Mouse (Mus musculus) brain, embryonic 14.5 days (tissue): ENCODE results near the gene Kiz. TPM values are rescaled to one million over a fixed set of nuclear protein-coding genes. Genes with fewer than 3 reads are reported as not detected.

Experiments
- DNase-seq: peaks from one replicate; pipeline ENCODE4 v3.0.0-alpha.2; 2011; ENCODE audit warnings: low read depth
- CTCF ChIP-seq: fragments of 200-500 bp; IDR thresholded peaks from 2 replicates; pipeline ENCODE4 v1.5.1; 2012; ENCODE audit warnings: inconsistent platforms, mild to moderate bottlenecking, moderate library complexity, borderline replicate concordance; ENCODE audit not compliant: insufficient read depth, insufficient read length; ENCODE audit errors: extremely low read depth
- POLR2A ChIP-seq: fragments of 200-500 bp; IDR thresholded peaks from 2 replicates; pipeline ENCODE4 v1.6.1; 2012; ENCODE audit warnings: mild to moderate bottlenecking, inconsistent platforms, borderline replicate concordance; ENCODE audit not compliant: poor library complexity, insufficient read depth, insufficient read length, severe bottlenecking; ENCODE audit errors: extremely low read depth
- polyA plus RNA-seq: library from polyadenylated mRNA; depleted of rRNA; stranded (reverse); fragments of >200 nt; gene quantifications from 2 replicates; pipeline ENCODE4 v1.2.3, GENCODE M21; 2012

Kiz gene
- polyA plus RNA-seq, 1 experiment: 14.6 TPM

DNA sequence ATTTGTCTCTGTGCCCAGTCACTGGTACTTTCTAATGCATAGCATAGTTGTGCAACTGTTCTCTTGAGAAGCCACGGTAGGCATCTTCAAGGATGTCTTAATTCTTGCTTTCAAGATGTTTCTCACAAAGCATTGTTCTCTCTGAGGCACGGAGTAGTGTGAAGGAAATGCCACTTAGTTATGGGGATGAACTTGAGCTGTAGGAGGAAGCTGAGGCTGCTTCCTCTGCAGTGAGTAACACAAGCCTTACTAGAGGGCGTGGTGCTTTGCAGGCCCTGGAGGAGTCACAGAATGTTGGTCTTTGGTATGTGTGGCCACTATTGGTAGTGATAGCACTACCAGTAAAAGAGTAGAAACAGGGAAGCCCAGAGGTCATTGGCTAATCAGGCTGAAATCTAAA, 17.0 kb downstream of the Kiz start:
- DNase-seq: no peak
- TF ChIP-seq POLR2A: no peak
- TF ChIP-seq CTCF: no peak

DNA sequence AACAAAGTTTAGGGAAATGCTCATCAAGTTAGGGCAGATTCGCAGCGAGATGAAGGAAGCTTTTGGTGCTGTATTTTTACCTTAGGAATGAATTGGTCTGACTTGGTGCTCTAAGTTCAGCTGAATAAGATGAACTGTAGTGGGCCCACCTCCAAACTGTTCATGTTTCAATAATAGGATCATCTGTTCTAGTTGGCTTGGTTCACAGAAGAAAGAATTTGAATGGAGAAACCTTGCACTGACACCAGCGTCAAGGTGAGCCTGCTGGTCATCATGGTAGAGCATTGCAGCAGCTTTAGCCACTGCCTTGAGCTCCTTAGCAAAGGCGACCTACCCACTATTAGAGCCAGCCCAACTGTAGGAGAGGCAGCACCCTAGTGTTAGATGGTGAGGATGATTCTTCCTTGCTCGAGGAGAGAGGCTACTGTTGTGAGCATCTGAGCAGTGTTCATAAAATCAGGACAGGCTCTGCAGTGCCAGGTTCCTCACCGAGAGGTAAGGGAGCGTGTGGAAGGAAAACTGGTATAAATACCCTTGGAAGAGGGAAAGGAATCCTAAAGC, 18.3 kb downstream of the Kiz start:
- TF ChIP-seq POLR2A (no peak), CTCF (no peak)
- DNase-seq: no peak

DNA sequence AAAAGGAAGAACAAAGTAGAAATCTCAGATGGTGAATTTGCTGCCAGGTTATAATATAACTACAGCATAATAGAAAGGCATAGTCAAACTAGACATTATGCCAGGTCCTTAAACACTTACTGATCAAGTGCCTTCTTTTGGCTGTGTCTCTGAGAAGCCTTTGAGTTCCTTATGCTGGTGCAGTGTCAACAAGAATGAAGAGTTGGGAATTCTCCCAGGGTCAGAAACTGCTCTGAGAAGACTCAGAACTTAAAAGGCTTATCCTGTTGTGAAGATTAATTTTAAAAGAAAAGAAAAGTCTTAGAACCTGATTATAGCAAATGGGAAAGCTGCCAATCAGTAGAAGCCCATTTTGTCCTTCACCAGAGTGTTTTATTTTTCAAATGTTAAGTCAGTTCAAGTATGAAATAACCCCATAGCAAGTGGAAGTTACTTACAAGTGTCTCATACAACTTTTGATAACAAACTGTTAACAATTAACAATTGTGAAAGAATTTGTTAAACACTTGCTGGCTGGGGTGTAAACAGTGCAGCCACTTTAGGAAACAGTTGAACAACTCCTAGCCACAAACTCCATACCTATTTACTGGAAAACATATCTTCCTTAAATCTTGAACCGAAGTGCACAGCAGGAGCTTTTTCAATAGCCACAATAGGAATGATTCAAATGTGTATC, 21.9 kb downstream of the Kiz start:
- no peak for TF ChIP-seq CTCF
- TF ChIP-seq POLR2A: no peak
- peak; percentile 9 for DNase-seq

DNA sequence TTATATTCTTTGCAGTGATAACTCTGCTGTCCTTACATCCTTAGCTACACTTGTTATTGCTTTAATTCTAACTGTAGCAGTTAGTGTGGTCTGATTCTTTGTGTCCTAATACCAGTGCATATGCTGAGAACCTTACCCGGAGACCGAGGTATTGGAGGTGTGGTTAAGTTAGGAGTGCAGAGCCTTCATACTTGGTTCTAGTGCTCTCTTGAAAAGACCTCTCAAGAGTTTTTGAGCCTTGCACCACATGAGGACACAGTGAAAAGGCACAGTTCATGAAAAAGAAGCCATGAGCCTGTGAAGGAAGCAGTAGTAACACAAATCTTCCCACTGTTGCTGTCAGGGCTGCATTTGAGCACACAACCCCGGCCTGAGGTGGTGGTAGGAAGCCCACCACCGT, 26.0 kb downstream of the Kiz start:
- TF ChIP-seq POLR2A (no peak), CTCF (no peak)
- no peak for DNase-seq

DNA sequence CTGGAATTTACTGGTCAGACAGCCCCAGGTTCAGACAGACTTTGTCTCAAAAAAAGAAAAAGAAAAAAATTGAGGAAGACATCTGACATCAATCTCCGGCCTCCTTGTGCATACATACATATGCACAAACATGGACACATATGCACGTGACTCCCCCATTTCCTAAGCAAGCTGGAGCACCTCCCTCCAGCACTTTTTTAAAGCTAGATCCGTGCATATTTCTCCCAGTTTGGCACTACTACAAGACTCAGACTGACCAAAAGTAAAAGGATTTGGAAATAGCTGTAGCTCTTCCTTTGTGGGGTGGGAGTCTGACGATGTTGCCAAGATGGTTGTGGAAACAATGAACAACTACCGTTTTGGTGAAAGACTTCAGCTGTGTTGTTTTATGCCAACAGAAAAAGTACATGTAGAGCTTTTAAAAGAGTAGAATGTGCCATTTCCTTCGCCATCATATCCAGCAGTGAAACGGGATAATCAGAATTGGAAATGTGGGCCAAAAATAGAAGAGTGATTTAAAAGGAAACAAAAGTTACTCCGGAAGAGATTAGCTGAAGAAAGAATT, 28.7 kb downstream of the Kiz start:
- TF ChIP-seq CTCF (no peak), POLR2A (no peak)
- peak; percentile 80 for DNase-seq

DNA sequence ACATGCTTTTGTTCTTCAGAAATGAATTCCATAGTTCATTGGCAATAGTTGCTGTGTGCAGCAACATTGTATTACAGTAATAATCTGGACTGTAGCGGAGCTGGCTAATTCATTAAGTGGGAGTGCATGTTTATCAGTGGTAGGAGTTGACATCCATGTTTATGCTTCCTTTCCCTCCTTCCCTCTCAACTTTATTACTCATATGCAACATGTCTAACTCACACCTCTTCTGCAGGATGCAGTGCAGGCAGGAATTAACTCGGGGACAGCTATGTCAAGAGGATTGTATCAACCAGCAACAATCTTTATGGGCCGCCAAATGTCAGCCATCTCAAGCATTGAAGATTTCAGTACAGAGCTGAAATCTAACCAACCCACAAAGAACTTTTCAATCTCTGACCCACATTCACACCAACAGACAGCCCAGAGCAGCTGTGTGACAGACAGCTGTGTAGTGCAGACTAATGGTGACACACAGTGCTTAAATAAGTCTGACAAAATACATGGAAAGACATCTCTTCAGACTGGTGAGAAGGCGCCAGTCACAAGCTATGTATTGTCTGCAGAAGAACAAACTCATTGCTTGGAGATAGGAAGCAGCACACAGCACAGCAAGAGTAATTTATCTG, 33.2 kb downstream of the Kiz start:
- DNase-seq: no peak
- no peak for TF ChIP-seq CTCF
- no peak for TF ChIP-seq POLR2A

DNA sequence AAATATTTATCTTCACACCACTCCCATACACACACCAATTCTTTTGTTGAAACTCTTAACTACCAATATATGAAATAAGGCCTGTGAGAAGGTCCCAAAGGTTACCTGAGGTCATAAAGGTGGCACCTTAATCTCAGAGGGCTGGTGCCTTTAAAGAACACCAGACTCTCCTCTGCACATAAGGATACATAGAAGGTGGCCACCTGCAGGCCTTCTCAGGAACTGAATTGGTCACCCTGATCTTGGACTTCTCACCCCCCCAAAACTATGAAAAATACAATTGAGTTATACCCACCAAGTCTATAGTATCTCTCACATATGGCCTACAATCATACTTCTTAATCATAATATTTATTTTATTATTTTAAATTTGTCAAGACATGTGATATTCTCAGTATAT, 43.3 kb downstream of the Kiz start:
- no peak for DNase-seq
- TF ChIP-seq CTCF (peak; percentile 40; the same call in 1 of the 2 replicates), POLR2A (no peak)

DNA sequence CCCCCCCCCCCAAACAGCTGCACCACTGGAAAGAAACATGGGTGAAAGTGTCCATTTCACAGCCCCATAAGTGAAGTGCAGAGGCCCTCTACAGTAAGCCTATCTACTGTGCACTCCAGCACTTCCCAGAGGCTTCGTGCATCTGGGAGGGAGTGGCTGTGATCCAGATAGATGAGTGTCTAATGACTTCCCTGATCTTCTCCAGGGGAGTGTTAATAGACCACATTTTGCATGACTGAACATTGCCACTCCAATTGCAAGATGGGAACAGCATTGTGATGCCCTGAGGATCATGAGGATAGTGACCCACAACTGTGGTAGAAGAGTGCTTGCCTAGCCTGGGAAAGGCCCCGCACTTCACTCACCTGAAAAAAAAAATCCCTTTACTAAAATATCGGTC, 60.4 kb downstream of the Kiz start:
- TF ChIP-seq POLR2A (no peak), CTCF (no peak)
- DNase-seq: no peak

DNA sequence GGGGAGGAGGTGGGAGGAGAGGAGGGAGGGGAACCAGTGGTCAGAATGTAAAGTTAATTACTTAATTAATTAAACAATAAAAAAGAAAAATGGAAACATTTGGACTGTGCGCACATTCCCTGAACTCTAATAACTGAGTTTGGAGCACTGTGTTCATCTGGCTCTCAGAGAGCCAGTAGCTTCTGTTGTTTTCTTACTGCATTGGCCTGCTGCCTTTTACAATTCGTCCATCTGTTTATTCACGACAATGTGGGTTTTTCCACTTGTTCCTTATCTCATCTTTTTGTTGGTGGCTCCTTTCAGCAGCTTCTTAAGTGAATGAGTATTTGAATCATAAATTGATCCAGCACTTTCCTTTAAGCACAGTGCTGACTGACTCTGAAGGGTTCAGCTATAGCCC, 62.1 kb downstream of the Kiz start:
- TF ChIP-seq CTCF (no peak), POLR2A (no peak)
- DNase-seq: no peak

DNA sequence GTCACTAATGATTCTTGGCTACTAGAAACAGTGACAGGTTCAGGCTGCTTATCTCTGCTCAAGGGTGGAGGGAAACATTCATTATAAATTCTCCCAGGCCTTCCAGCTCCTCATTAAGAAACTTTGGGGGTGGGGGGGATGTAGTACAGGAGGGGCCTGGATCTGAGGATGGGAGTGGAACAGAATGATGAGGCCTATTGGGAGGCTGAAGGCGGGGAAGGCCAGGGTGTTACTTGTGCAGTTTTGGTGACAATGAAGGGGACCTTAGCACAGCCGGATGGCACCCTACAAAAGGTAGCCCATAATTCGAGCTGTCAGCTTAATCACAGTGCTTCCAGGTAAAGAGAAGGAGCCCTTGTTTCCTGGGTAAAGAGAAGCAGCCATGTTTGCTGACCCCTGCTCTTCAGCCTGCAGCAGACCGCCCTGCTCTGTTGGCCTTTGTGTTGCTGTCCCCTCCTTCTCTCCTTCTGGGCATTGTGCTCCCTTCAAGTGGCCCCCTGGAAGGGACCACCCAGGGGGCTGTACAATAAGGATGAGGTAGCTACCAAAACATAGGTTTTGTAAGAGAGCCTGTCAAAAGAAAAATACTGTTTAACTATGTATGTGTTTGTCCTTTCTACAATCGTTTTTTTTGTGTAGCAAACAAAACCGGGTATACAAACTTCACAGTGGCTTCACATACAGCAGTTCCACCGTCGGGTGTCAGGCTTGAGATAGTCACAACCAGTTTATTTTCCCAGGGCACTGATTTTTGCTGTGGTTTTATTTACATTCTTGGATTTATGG, 64.9 kb downstream of the Kiz start:
- DNase-seq: peak; percentile 43

DNA sequence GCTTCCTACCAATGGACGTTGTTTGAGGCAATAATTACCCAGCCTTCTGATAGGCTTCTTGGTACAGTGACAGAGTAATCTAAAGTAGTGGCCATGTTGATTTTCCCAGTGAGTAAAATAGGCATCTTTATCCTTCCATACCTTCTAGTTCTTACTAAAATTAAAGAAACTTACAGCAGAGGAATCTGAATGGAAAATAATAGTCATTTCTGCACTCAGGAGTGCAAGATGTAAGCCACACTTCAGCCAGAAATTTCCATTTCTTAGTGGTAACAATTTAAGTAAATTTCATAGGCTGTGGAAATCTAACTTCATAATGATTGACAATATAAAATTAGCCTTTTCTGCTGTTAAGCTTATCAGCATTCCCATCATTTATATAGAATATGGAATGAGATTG, 69.6 kb downstream of the Kiz start:
- TF ChIP-seq POLR2A: no peak
- no peak for DNase-seq

More for the DNA sequence above, 64.9 kb downstream of the Kiz start:
- TF ChIP-seq POLR2A (no peak), CTCF (no peak)
